Mouse (Mus musculus): ENCODE results near the gene Vps37b. TPM values are rescaled to one million over a fixed set of nuclear protein-coding genes. Genes with fewer than 3 reads are reported as not detected.

Vps37b gene
- polyA plus RNA-seq, 2 experiments = 29.3 to 44.2 TPM

- Histone ChIP-seq H3K9ac (ENCODE audit: low read depth, low read length, severe bottlenecking) (no peak overlapping the region), H3K4me2 (replicated peaks; ENCODE audit: low read depth, low read length, severe bottlenecking) (0 out of 2 replicates have a peak overlapping the region, but pooled peaks have one; percentile 90), H3K4me3 (replicated peaks; ENCODE audit: low read length) (no peak overlapping the region), H3K4me1 (ENCODE audit: control insufficient read depth, insufficient read depth, low read length) (no peaks in the 10 kb centered on the region; the same call in none of the 2 replicates), H3K9me3 (ENCODE audit: control insufficient read depth, low read length) (no peaks in the 10 kb centered on the region), H3K27ac (replicated peaks; ENCODE audit: low read depth, low read length) (no peak overlapping the region), H3K36me3 (ENCODE audit: control insufficient read depth, insufficient read depth, low read length) (no peaks in the 10 kb centered on the region), H3K27me3 (ENCODE audit: control insufficient read depth, insufficient read depth, low read length) (no peaks in the 10 kb centered on the region)
- DNase-seq (ENCODE audit: low spot score) (no peak), ATAC-seq (ENCODE audit: low FRiP score, low read depth) (no peak)
- no peak for TF ChIP-seq POLR2A (IDR thresholded peaks at IDR 0.05; ENCODE audit: borderline replicate concordance, extremely low read depth, insufficient read depth, insufficient read length)
- 54% methylated on average over 6 of the region's 6 CpGs for WGBS
Observed at GRCm38 (mm10) chr5:123975668-123976180, 56.3 kb downstream of the Vps37b start.

GRCm38 (mm10) chr5:123974616-123975111 is 57.4 kb downstream of the Vps37b start:
- Histone ChIP-seq H3K4me2 (replicated peaks; ENCODE audit: low read depth, low read length, severe bottlenecking) (peak overlapping the region; percentile 90), H3K4me3 (replicated peaks; ENCODE audit: low read length) (peak overlapping the region; percentile 65), H3K9me3 (ENCODE audit: control insufficient read depth, low read length) (no peaks in the 10 kb centered on the region), H3K27me3 (ENCODE audit: control insufficient read depth, insufficient read depth, low read length) (no peaks in the 10 kb centered on the region), H3K4me1 (ENCODE audit: control insufficient read depth, insufficient read depth, low read length) (no peaks in the 10 kb centered on the region; the same call in none of the 2 replicates), H3K27ac (replicated peaks; ENCODE audit: low read depth, low read length) (no peak overlapping the region), H3K9ac (ENCODE audit: low read depth, low read length, severe bottlenecking) (no peak overlapping the region), H3K36me3 (ENCODE audit: control insufficient read depth, insufficient read depth, low read length) (no peaks in the 10 kb centered on the region)
- no peak for TF ChIP-seq POLR2A (IDR thresholded peaks at IDR 0.05; ENCODE audit: borderline replicate concordance, extremely low read depth, insufficient read depth, insufficient read length)
- ATAC-seq (ENCODE audit: low FRiP score, low read depth) (no peak), DNase-seq (ENCODE audit: low spot score) (no peak)
- 20% methylated on average over 11 of the region's 11 CpGs for WGBS

- Histone ChIP-seq H3K27me3 (ENCODE audit: control insufficient read depth, insufficient read depth, low read length) (no peaks in the 10 kb centered on the region), H3K4me2 (replicated peaks; ENCODE audit: low read depth, low read length, severe bottlenecking) (peak overlapping the region; percentile 90), H3K4me1 (ENCODE audit: control insufficient read depth, insufficient read depth, low read length) (no peaks in the 10 kb centered on the region; the same call in none of the 2 replicates), H3K27ac (replicated peaks; ENCODE audit: low read depth, low read length) (no peak overlapping the region), H3K36me3 (ENCODE audit: control insufficient read depth, insufficient read depth, low read length) (no peaks in the 10 kb centered on the region), H3K4me3 (replicated peaks; ENCODE audit: low read length) (peak overlapping the region; percentile 65), H3K9me3 (ENCODE audit: control insufficient read depth, low read length) (no peaks in the 10 kb centered on the region), H3K9ac (ENCODE audit: low read depth, low read length, severe bottlenecking) (peak overlapping the region; percentile 72)
- TF ChIP-seq POLR2A (IDR thresholded peaks at IDR 0.05; ENCODE audit: borderline replicate concordance, extremely low read depth, insufficient read depth, insufficient read length) = no peak
- no peak for ATAC-seq (ENCODE audit: low FRiP score, low read depth)
- WGBS = 2% methylated on average over 14 of the region's 14 CpGs
- no peak for DNase-seq (ENCODE audit: low spot score)
Observed at GRCm38 (mm10) chr5:123974179-123974485, 57.9 kb downstream of the Vps37b start.

- peak within 1 kb of the TSS; percentile 72 for H3K9ac ChIP-seq (ENCODE audit: low read depth, low read length, severe bottlenecking)
- H3K27me3 ChIP-seq (ENCODE audit: control insufficient read depth, insufficient read depth, low read length) = no peaks in the 10 kb centered on the region
- peak within 1 kb of the TSS; percentile 65 for H3K4me3 ChIP-seq (replicated peaks; ENCODE audit: low read length)
- 2% methylated on average over 71 of the region's 106 CpGs for whole genome bisulfite sequencing
- no peaks in the 10 kb centered on the region; the same call in none of the 2 replicates for H3K4me1 ChIP-seq (ENCODE audit: control insufficient read depth, insufficient read depth, low read length)
- H3K9me3 ChIP-seq (ENCODE audit: control insufficient read depth, low read length) = no peaks in the 10 kb centered on the region
- TF ChIP-seq POLR2A (IDR thresholded peaks at IDR 0.05; ENCODE audit: borderline replicate concordance, extremely low read depth, insufficient read depth, insufficient read length) = no peak
- no peak within 1 kb of the TSS for H3K27ac ChIP-seq (replicated peaks; ENCODE audit: low read depth, low read length)
- peak; percentile 82 for ATAC-seq (ENCODE audit: low FRiP score, low read depth)
- no peaks in the 10 kb centered on the region for H3K36me3 ChIP-seq (ENCODE audit: control insufficient read depth, insufficient read depth, low read length)
- peak; percentile 49 for DNase-seq (ENCODE audit: low spot score)
- peak within 1 kb of the TSS; percentile 90 for H3K4me2 ChIP-seq (replicated peaks; ENCODE audit: low read depth, low read length, severe bottlenecking)
Observed at GRCm38 (mm10) chr5:123973299-123974178, 58.5 kb downstream of the Vps37b start, which contains the start of gene Hip1r. Gene Hip1r (plus strand): TSS chr5:123973628.

- no peaks in the 10 kb centered on the region; the same call in none of the 2 replicates for H3K4me1 ChIP-seq (ENCODE audit: control insufficient read depth, insufficient read depth, low read length)
- H3K27ac ChIP-seq (replicated peaks; ENCODE audit: low read depth, low read length) = no peak overlapping the region
- no peak overlapping the region for H3K4me3 ChIP-seq (replicated peaks; ENCODE audit: low read length)
- no peaks in the 10 kb centered on the region for H3K27me3 ChIP-seq (ENCODE audit: control insufficient read depth, insufficient read depth, low read length)
- no peaks in the 10 kb centered on the region for H3K36me3 ChIP-seq (ENCODE audit: control insufficient read depth, insufficient read depth, low read length)
- no peaks in the 10 kb centered on the region for H3K9me3 ChIP-seq (ENCODE audit: control insufficient read depth, low read length)
- no peak overlapping the region for H3K9ac ChIP-seq (ENCODE audit: low read depth, low read length, severe bottlenecking)
- WGBS = 71% methylated on average over 6 of the region's 6 CpGs
- no peak for ATAC-seq (ENCODE audit: low FRiP score, low read depth)
- no peak overlapping the region for H3K4me2 ChIP-seq (replicated peaks; ENCODE audit: low read depth, low read length, severe bottlenecking)
- TF ChIP-seq POLR2A (IDR thresholded peaks at IDR 0.05; ENCODE audit: borderline replicate concordance, extremely low read depth, insufficient read depth, insufficient read length) = no peak
- DNase-seq (ENCODE audit: low spot score) = no peak
Observed at GRCm38 (mm10) chr5:123972453-123972852, 59.6 kb downstream of the Vps37b start.
